Mouse (Mus musculus): ENCODE data around the gene Rtn4ip1.

DNA sequence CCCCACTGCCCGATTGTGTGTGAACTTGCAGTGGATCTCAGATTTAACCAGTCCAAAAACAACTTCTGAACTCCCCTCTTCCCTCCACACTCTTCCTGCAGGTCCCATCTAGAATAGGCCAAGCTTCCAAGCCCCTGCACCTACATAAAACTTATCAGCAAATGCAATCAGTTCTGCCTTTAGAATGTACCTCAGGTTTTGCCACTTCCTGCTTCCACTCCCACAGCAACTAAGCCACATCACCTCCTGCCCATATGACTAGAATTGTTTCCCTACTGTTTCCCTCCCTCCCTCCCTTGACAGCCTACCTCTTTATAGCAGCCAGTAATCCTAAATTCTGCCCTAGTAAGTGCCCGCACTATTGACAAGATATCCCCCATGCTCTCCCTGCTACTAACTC lies 82.3 kb downstream of the Rtn4ip1 start:
- TF ChIP-seq CTCF (IDR thresholded peaks at IDR 0.05; ENCODE audit: low read depth, low read length) (no peak), EP300 (IDR thresholded peaks at IDR 0.05; ENCODE audit: insufficient read depth, low read depth, low read length) (no peak), POLR2A (IDR thresholded peaks at IDR 0.05; ENCODE audit: insufficient read depth, low read length) (no peak)
